Mouse (Mus musculus): ENCODE measurements at regions not wholly inside any gene's neighbourhood (a gene's known extent, or its start where the extent isn't known, plus 50 kb on each side); places are given as distances from the start of the nearest gene placed in this dataset.
A peak's percentile ranks its signal among the peaks of the same experiment; 100 is the strongest.

GRCm38 (mm10) chrX:152918212-152918611 is 88.1 kb upstream of the Usp51 start:
- 0 out of 2 replicates have a peak, but pooled peaks have one; percentile 30 for ATAC-seq (ENCODE audit: low FRiP score, low read depth)
- H3K4me2 ChIP-seq (replicated peaks), result no peak overlapping the region
- no peaks in the 10 kb centered on the region for H3K4me1 ChIP-seq
- no peak overlapping the region for H3K27ac ChIP-seq (replicated peaks)
- no peaks in the 10 kb centered on the region for H3K9me3 ChIP-seq
- no peaks in the 10 kb centered on the region; the same call in 1 of the 2 replicates for H3K27me3 ChIP-seq
- H3K4me3 ChIP-seq, result no peak overlapping the region
- 44% methylated on average over 1 of the region's 1 CpGs for WGBS
- H3K36me3 ChIP-seq, result no peaks in the 10 kb centered on the region
- H3K9ac ChIP-seq (replicated peaks), result no peak overlapping the region

- H3K27ac ChIP-seq (replicated peaks), result no peak overlapping the region
- no peak overlapping the region for H3K9ac ChIP-seq (replicated peaks)
- no peaks in the 10 kb centered on the region for H3K27me3 ChIP-seq
- 53% methylated on average over 3 of the region's 3 CpGs for WGBS
- no peaks in the 10 kb centered on the region for H3K36me3 ChIP-seq
- no peaks in the 10 kb centered on the region for H3K9me3 ChIP-seq
- H3K4me1 ChIP-seq, result no peaks in the 10 kb centered on the region
- no peak; the same call in 1 of the 2 replicates for ATAC-seq (ENCODE audit: low FRiP score, low read depth)
- no peak overlapping the region for H3K4me3 ChIP-seq
- no peak overlapping the region for H3K4me2 ChIP-seq (replicated peaks)
Observed at GRCm38 (mm10) chrX:152926991-152927390, 79.3 kb upstream of the Usp51 start.

- Histone ChIP-seq H3K27me3 (peaks cover 3% of the 10 kb centered on the region; the same call in 1 of the 2 replicates), H3K9me3 (no peaks in the 10 kb centered on the region), H3K36me3 (no peaks in the 10 kb centered on the region), H3K27ac (replicated peaks) (no peak overlapping the region), H3K4me1 (no peaks in the 10 kb centered on the region), H3K4me2 (replicated peaks) (no peak overlapping the region), H3K4me3 (no peak overlapping the region), H3K9ac (replicated peaks) (no peak overlapping the region)
- no peak for ATAC-seq (ENCODE audit: low FRiP score, low read depth)
- 49% methylated on average over 3 of the region's 3 CpGs for WGBS
Observed at GRCm38 (mm10) chrX:152946201-152946600, 60.1 kb upstream of the Usp51 start.
